Mouse (Mus musculus) ES-Bruce4 (cell line): Measurements from ENCODE around the gene Mtf1.

ENCODE experiments used
- CTCF ChIP-seq: IDR thresholded peaks from one replicate; pipeline ENCODE4 v1.8.1; 2011; ENCODE audit warnings: low read depth, low read length
- EP300 ChIP-seq: IDR thresholded peaks from 2 replicates; pipeline ENCODE4 v1.6.1; 2011; ENCODE audit warnings: low read depth, low read length; ENCODE audit not compliant: insufficient read depth
- POLR2A ChIP-seq: IDR thresholded peaks from one replicate; pipeline ENCODE4 v1.8.1; 2011; ENCODE audit warnings: low read length; ENCODE audit not compliant: insufficient read depth

DNA sequence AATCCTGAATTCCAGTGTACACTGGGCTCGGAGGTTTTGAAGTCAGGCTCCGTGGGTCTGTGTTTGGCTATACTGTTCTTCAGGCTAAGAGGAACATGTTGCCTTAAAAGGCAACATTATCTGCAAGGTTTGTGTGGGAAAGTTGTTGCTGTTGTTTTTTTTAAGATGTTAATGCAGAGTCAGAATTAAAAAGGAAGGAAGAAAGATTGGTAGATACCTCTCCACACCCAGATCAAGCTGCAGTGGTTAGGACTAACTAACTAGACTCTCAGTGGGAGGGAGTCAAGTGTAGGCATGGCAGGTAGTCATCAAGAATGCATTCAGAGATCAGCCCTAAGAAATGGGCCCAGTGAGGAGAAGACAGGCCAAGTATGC, 35.4 kb upstream of the Mtf1 start:
- TF ChIP-seq CTCF (no peak), POLR2A (no peak), EP300 (no peak)
